Mouse (Mus musculus) ES-E14 (cell line): ENCODE measurements around the gene Abhd16a.

Experiments
- CHD2 ChIP-seq: IDR thresholded peaks from 2 replicates; pipeline ENCODE4 v1.6.1; 2014; ENCODE audit warnings: mild to moderate bottlenecking, low read depth, low read length, inconsistent platforms
- HCFC1 ChIP-seq: IDR thresholded peaks from 2 replicates; pipeline ENCODE4 v1.6.1; 2012; ENCODE audit warnings: low read length, inconsistent platforms, borderline replicate concordance; ENCODE audit not compliant: insufficient read depth
- MAFK ChIP-seq: IDR thresholded peaks from 2 replicates; pipeline ENCODE4 v1.6.1; 2014; ENCODE audit warnings: mild to moderate bottlenecking, low read depth, low read length, inconsistent platforms; ENCODE audit not compliant: insufficient read depth

DNA sequence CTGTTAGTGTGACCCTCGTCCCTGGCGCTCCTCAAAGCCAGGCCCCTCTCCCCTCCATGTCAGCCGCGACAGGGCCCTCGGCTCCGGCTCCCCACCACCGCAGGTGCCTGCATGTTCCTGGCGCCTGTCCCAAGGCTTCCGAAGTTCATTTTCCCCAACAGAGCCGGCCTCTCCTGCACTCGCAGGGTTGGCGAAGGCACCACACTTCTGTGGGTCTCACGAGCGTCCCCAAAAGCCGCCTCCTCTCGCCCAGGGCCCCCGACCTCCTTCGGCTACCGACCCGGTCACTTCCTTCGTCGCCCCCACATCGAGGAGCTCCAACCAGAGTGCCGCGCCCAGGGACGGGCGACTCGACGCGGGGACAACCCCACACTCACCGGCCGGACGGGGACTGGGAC lies 31.7 kb downstream of the Abhd16a start:
- TF ChIP-seq HCFC1 (no peak), MAFK (no peak), CHD2 (no peak)
